Mouse (Mus musculus) hindbrain, embryonic 13.5 days (tissue): ENCODE measurements at regions not wholly inside any gene's neighbourhood (a gene's known extent, or its start where the extent isn't known, plus 50 kb on each side); places are given as distances from the start of the nearest gene placed in this dataset.
A peak's percentile ranks its signal among the peaks of the same experiment; 100 is the strongest.

Source experiments
- ATAC-seq: fragments of 200-750 bp; cut with Nextera tagmentation; 2 replicates; pipeline ENCODE4 v1.8.0; 2017; ENCODE audit warnings: moderate TSS enrichment; ENCODE audit not compliant: low FRiP score
- H3K27ac ChIP-seq: fragments of 300-500 bp; sonication (generic); 2 replicates; pipeline ENCODE4 v1.5.1; 2015; ENCODE audit warnings: inconsistent platforms, mild to moderate bottlenecking, moderate library complexity
- H3K27me3 ChIP-seq: fragments of 300-500 bp; sonication (generic); 2 replicates; pipeline ENCODE4 v1.6.1; 2015; ENCODE audit warnings: mild to moderate bottlenecking, inconsistent platforms
- H3K36me3 ChIP-seq: fragments of 300-500 bp; sonication (generic); 2 replicates; pipeline ENCODE4 v1.6.1; 2015; ENCODE audit warnings: mild to moderate bottlenecking, inconsistent platforms
- H3K4me1 ChIP-seq: fragments of 300-500 bp; sonication (generic); replicated peaks from 2 replicates; pipeline ENCODE4 v1.6.1; 2015; ENCODE audit warnings: inconsistent platforms
- H3K4me2 ChIP-seq: fragments of 300-500 bp; sonication (generic); 2 replicates; pipeline ENCODE4 v1.6.1; 2015; ENCODE audit warnings: inconsistent platforms, mild to moderate bottlenecking, moderate library complexity
- H3K4me3 ChIP-seq: fragments of 300-500 bp; sonication (generic); 2 replicates; pipeline ENCODE4 v1.5.1; 2015; ENCODE audit warnings: mild to moderate bottlenecking, inconsistent platforms
- H3K9ac ChIP-seq: fragments of 300-500 bp; sonication (generic); 2 replicates; pipeline ENCODE4 v1.6.1; 2015; ENCODE audit warnings: mild to moderate bottlenecking, inconsistent platforms
- H3K9me3 ChIP-seq: fragments of 300-500 bp; sonication (generic); 2 replicates; pipeline ENCODE4 v1.6.1; 2016; ENCODE audit warnings: inconsistent platforms
- WGBS: fragments of 180-500 bp; shearing (Covaris S2); methylation state at CpG from one replicate; pipeline ENCODE4 v1.1.7; 2015; 5-methylcytosine and 5-hydroxymethylcytosine counted together

DNA sequence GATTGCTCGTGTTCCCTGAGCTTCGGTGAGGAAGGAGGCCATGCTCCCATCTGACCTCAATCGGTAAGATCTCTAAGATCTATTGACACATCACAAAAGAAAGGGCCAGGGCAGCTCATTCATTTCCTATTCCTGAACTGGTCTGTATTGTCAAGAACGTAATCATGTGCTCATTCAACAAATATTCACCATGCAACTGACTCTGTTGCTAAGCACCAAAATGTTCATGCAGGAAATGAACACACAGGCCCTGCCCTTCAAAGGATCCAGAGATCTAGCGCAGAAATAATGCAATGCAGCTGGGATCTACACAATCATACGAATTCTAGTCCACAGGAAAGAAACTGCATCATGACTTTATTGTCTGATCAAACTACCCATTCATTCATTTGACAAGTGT, 413.3 kb downstream of the Lrig3 start:
- Histone ChIP-seq H3K4me3 (no peak overlapping the region), H3K4me1 (0 out of 2 replicates have a peak, but pooled peaks cover 5% of the 10 kb centered on the region), H3K9me3 (no peaks in the 10 kb centered on the region), H3K27me3 (0 out of 2 replicates have a peak, but pooled peaks cover 2% of the 10 kb centered on the region), H3K36me3 (no peaks in the 10 kb centered on the region), H3K4me2 (no peak overlapping the region), H3K27ac (no peak overlapping the region), H3K9ac (no peak overlapping the region)
- WGBS, result 22% methylated on average over 6 of the region's 6 CpGs
- ATAC-seq, result no peak

DNA sequence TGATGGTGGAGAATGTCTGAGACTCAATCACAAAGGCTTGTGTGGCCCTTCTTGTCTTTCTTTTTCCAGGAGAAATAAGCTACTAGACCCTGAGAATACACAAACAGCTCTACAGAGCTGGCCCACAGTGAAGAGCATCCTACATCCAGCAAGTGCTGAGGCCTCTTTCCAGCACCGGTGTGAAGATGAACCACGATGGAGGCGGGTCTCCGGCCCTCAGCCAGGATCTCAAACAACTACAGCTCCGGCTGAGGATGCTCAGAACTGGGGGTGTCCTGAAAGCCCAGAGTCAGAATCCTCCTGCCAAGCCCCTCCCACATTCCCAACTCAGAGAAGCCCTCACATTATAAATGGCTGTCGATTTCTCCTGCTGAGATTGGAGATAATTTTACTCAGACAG, 407.9 kb downstream of the Lrig3 start:
- ATAC-seq, result no peak
- 69% methylated on average over 6 of the region's 6 CpGs for WGBS
- no peak overlapping the region for H3K4me2 ChIP-seq
- no peaks in the 10 kb centered on the region for H3K9me3 ChIP-seq
- H3K27me3 ChIP-seq, result 0 out of 2 replicates have a peak, but pooled peaks cover 2% of the 10 kb centered on the region
- H3K27ac ChIP-seq, result no peak overlapping the region
- H3K9ac ChIP-seq, result no peak overlapping the region
- peaks cover 16% of the 10 kb centered on the region for H3K4me1 ChIP-seq
- H3K4me3 ChIP-seq, result no peak overlapping the region
- no peaks in the 10 kb centered on the region for H3K36me3 ChIP-seq

GRCm38 (mm10) chr10:126371881-126372280, 405.9 kb downstream of the Lrig3 start:
- Histone ChIP-seq H3K9me3 (no peaks in the 10 kb centered on the region), H3K27me3 (no peaks in the 10 kb centered on the region), H3K9ac (no peak overlapping the region), H3K4me2 (no peak overlapping the region), H3K27ac (no peak overlapping the region), H3K4me3 (no peak overlapping the region), H3K4me1 (peaks cover 18% of the 10 kb centered on the region), H3K36me3 (no peaks in the 10 kb centered on the region)
- 91% methylated on average over 6 of the region's 6 CpGs for WGBS
- no peak for ATAC-seq

DNA sequence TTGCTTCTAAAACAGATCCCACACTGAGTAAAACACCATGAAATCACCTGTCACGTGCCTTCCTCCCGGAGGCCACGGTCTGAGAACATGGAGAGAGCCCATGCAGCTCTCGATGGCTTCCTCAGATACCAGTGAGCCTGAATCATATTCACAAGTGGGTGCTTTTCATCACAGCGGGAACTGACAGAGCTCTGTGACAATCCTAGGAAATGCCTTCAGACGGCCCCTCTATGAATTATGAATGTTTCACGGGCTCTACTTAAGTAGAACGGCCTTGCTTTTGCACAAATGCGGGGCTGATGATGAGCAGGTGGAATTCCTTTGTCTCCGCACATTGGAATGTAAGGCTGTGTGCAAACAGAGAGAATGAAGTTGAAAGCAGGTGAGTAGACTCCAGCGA, 383.1 kb downstream of the Lrig3 start:
- no peaks in the 10 kb centered on the region for H3K9me3 ChIP-seq
- ATAC-seq, result no peak
- H3K9ac ChIP-seq, result no peak overlapping the region
- no peaks in the 10 kb centered on the region for H3K27me3 ChIP-seq
- no peaks in the 10 kb centered on the region for H3K36me3 ChIP-seq
- 61% methylated on average over 11 of the region's 11 CpGs for WGBS
- no peak overlapping the region for H3K4me2 ChIP-seq
- H3K27ac ChIP-seq, result peak overlapping the region; percentile 10; the same call in 1 of the 2 replicates
- 0 out of 2 replicates have a peak, but pooled peaks cover 6% of the 10 kb centered on the region for H3K4me1 ChIP-seq
- no peak overlapping the region for H3K4me3 ChIP-seq

- H3K4me1 ChIP-seq, result no peaks in the 10 kb centered on the region
- 75% methylated on average over 4 of the region's 4 CpGs for WGBS
- H3K9me3 ChIP-seq, result peaks cover 5% of the 10 kb centered on the region; the same call in 1 of the 2 replicates
- ATAC-seq, result no peak
- no peak overlapping the region for H3K9ac ChIP-seq
- no peak overlapping the region for H3K4me2 ChIP-seq
- H3K4me3 ChIP-seq, result no peak overlapping the region
- H3K27ac ChIP-seq, result no peak overlapping the region
- H3K27me3 ChIP-seq, result no peaks in the 10 kb centered on the region
- no peaks in the 10 kb centered on the region for H3K36me3 ChIP-seq
These were observed 371.5 kb downstream of the Lrig3 start for GRCm38 (mm10) chr10:126337426-126337825.

DNA sequence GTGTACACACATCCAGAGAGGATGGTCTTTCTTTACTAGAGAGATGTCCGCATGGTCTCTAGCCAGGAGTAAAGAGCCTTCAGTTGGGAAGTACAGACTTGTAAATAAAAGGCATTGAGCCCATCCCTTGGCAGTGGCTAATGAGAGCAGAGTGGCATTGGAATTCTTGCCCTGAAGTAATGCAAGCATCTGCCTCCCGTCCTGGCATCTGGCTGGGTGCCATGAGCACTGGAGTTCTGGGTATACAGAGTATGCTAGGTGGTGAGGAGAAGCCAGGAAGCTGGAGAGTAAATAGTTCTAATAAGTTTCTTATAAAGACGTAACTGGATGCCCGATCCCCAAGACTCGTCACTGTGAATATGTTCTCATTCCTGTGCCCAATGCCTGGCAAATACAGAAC, 367.8 kb downstream of the Lrig3 start:
- H3K27me3 ChIP-seq, result no peaks in the 10 kb centered on the region
- 85% methylated on average over 5 of the region's 5 CpGs for WGBS
- no peak overlapping the region for H3K4me2 ChIP-seq
- H3K27ac ChIP-seq, result no peak overlapping the region
- H3K36me3 ChIP-seq, result no peaks in the 10 kb centered on the region
- no peak overlapping the region for H3K4me3 ChIP-seq
- H3K9ac ChIP-seq, result no peak overlapping the region
- H3K4me1 ChIP-seq, result no peaks in the 10 kb centered on the region; the same call in 1 of the 2 replicates
- no peaks in the 10 kb centered on the region for H3K9me3 ChIP-seq
- ATAC-seq, result no peak

DNA sequence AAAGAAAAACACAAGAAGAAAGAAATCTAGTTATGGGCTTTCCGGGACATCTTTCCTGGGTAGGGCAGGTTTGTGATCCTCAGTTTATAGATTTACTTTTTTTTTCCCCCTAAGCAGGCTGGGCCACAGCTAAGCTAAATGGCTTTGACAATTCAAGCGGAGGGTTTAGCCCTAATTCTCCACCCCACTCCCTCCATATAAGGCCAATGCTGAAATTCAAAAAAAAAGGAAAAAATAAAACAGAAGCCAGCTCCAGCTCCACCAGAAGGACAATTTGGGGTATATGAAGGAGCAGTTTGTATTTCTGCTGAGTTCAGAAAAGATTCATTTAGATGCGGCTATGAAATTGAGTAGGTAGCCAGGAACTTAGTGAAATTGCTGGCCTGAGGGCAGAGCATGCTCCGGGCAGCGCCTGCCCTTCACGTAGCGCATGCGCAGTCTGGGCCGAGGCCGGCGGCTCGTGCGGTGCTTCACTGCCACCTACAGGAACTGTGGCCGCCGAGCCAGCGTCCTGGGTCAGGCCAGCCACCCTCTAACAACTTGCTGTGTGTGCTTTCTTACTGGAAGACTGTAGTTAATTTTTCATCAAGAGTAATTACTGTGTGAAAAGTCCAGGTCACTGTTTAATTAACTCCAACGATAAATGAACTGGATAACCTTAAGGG, 364.5 kb downstream of the Lrig3 start:
- H3K9ac ChIP-seq, result 0 out of 2 replicates have a peak overlapping the region, but pooled peaks have one; percentile 51
- peak; percentile 80 for ATAC-seq
- H3K4me2 ChIP-seq, result peak overlapping the region; percentile 45
- no peaks in the 10 kb centered on the region for H3K9me3 ChIP-seq
- H3K27me3 ChIP-seq, result no peaks in the 10 kb centered on the region
- no peak overlapping the region for H3K27ac ChIP-seq
- H3K36me3 ChIP-seq, result no peaks in the 10 kb centered on the region
- 8% methylated on average over 17 of the region's 17 CpGs for WGBS
- no peaks in the 10 kb centered on the region; the same call in 1 of the 2 replicates for H3K4me1 ChIP-seq
- H3K4me3 ChIP-seq, result no peak overlapping the region

GRCm38 (mm10) chr10:126320831-126321230, 354.9 kb downstream of the Lrig3 start:
- Histone ChIP-seq H3K27ac (peak overlapping the region; percentile 52; the same call in 1 of the 2 replicates), H3K4me3 (no peak overlapping the region), H3K9me3 (no peaks in the 10 kb centered on the region), H3K9ac (no peak overlapping the region), H3K4me2 (no peak overlapping the region), H3K4me1 (peaks cover 8% of the 10 kb centered on the region), H3K36me3 (no peaks in the 10 kb centered on the region), H3K27me3 (no peaks in the 10 kb centered on the region)
- no peak for ATAC-seq
- WGBS, result 75% methylated on average over 9 of the region's 9 CpGs

GRCm38 (mm10) chr10:126319795-126320194, 353.8 kb downstream of the Lrig3 start:
- Histone ChIP-seq H3K4me1 (peaks cover 8% of the 10 kb centered on the region), H3K27me3 (no peaks in the 10 kb centered on the region), H3K36me3 (no peaks in the 10 kb centered on the region), H3K9ac (no peak overlapping the region), H3K4me2 (no peak overlapping the region), H3K27ac (0 out of 2 replicates have a peak overlapping the region, but pooled peaks have one; percentile 23), H3K9me3 (no peaks in the 10 kb centered on the region), H3K4me3 (no peak overlapping the region)
- WGBS, result 70% methylated on average over 10 of the region's 10 CpGs
- ATAC-seq, result no peak

- Histone ChIP-seq H3K4me3 (no peak overlapping the region), H3K27ac (no peak overlapping the region), H3K4me2 (no peak overlapping the region), H3K36me3 (no peaks in the 10 kb centered on the region), H3K27me3 (no peaks in the 10 kb centered on the region), H3K9ac (no peak overlapping the region), H3K4me1 (no peaks in the 10 kb centered on the region), H3K9me3 (no peaks in the 10 kb centered on the region)
- no peak for ATAC-seq
- WGBS, result 92% methylated on average over 1 of the region's 1 CpGs
These were observed 334.0 kb downstream of the Lrig3 start for GRCm38 (mm10) chr10:126299962-126300361.

DNA sequence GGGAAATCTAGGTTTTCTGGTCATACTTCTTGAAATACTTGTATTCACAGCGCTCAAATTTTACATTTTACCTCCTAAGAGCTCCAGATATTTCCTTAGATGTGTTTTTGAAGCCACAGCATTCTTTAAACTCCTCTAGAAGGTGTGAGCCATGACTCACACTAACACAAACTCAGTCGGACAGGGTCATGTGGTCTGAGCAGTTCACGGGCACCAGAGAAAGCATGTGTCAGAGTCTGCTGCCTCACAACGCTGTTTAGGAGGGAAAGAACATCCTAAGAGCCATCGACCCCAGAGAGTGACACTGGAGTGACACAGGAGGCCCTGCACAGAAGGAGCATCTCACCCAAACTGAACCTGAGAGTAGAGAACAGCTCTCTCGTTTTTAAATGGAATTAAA, 332.2 kb downstream of the Lrig3 start:
- no peak overlapping the region for H3K4me2 ChIP-seq
- H3K9ac ChIP-seq, result no peak overlapping the region
- no peaks in the 10 kb centered on the region for H3K9me3 ChIP-seq
- H3K27me3 ChIP-seq, result no peaks in the 10 kb centered on the region
- H3K4me3 ChIP-seq, result no peak overlapping the region
- 87% methylated on average over 6 of the region's 6 CpGs for WGBS
- H3K4me1 ChIP-seq, result no peaks in the 10 kb centered on the region
- no peak for ATAC-seq
- no peak overlapping the region for H3K27ac ChIP-seq
- H3K36me3 ChIP-seq, result no peaks in the 10 kb centered on the region

- no peak overlapping the region for H3K4me2 ChIP-seq
- H3K9me3 ChIP-seq, result no peaks in the 10 kb centered on the region
- H3K4me3 ChIP-seq, result no peak overlapping the region
- H3K36me3 ChIP-seq, result no peaks in the 10 kb centered on the region
- WGBS, result 80% methylated on average over 7 of the region's 7 CpGs
- ATAC-seq, result no peak
- no peak overlapping the region for H3K27ac ChIP-seq
- H3K4me1 ChIP-seq, result 0 out of 2 replicates have a peak, but pooled peaks cover 4% of the 10 kb centered on the region
- H3K9ac ChIP-seq, result no peak overlapping the region
- no peaks in the 10 kb centered on the region for H3K27me3 ChIP-seq
These were observed 329.9 kb downstream of the Lrig3 start for GRCm38 (mm10) chr10:126295853-126296252.

DNA sequence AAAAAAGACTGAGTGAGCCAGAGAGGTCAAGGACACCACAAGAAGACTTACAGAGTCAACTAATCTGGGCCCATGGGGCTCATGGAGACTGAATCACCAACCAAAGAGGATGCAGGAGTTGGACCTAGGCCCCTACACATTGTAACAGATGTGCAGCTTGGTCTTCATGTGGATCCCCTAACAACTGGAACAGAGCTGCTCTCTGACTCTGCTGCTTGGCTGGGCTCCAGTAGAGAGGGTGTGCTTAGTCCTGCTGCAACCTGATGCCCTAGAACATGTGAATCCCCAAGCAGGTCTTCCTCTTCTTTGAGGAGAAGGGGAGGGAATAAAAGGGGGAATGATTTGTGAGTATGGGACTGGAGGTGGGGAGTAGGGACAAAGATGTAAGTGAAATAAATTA, 325.8 kb downstream of the Lrig3 start:
- Histone ChIP-seq H3K27ac (no peak overlapping the region), H3K4me1 (0 out of 2 replicates have a peak, but pooled peaks cover 4% of the 10 kb centered on the region), H3K36me3 (no peaks in the 10 kb centered on the region), H3K4me2 (no peak overlapping the region), H3K4me3 (no peak overlapping the region), H3K27me3 (no peaks in the 10 kb centered on the region), H3K9ac (no peak overlapping the region), H3K9me3 (no peaks in the 10 kb centered on the region)
- ATAC-seq, result no peak
